Mouse (Mus musculus) adrenal gland (tissue): Measurements from ENCODE around the gene Osgepl1.
"Not testable (repeated sequence)": the region's sequence is repeated elsewhere in the genome, so short reads cannot be mapped to it uniquely, and the experiment has no call there.

ENCODE experiments used
- intact Hi-C: fragments of 180-260 bp; cut with DNase I; formaldehyde crosslinking; loops from one replicate; pipeline ENCODE4 v1.15.1; 2025
- long read RNA-seq, 2 experiments: library from polyadenylated mRNA; unstranded; transcript quantifications; one replicate each; pipeline ENCODE4 v2.0.0; 2020; ENCODE audit warnings: borderline replicate concordance in 1 of 2; ENCODE audit not compliant: insufficient replicate concordance in 1 of 2

Osgepl1 gene
- long read RNA-seq, experiment 1, transcript Osgepl1-201 (8 exons, 1,868 nt), result major isoform, 13 of 25 reads
- long read RNA-seq, experiment 1, partial matches to known transcripts, result 2 of 25 reads
- long read RNA-seq, experiment 1, other reads (novel, unspliced or antisense), result 10 of 25 reads
- long read RNA-seq, experiment 2, full-length matches to known transcripts, result 19 of 30 reads
- long read RNA-seq, experiment 2, partial matches to known transcripts, result 2 of 30 reads
- long read RNA-seq, experiment 2, other reads (novel, unspliced or antisense), result 9 of 30 reads

DNA sequence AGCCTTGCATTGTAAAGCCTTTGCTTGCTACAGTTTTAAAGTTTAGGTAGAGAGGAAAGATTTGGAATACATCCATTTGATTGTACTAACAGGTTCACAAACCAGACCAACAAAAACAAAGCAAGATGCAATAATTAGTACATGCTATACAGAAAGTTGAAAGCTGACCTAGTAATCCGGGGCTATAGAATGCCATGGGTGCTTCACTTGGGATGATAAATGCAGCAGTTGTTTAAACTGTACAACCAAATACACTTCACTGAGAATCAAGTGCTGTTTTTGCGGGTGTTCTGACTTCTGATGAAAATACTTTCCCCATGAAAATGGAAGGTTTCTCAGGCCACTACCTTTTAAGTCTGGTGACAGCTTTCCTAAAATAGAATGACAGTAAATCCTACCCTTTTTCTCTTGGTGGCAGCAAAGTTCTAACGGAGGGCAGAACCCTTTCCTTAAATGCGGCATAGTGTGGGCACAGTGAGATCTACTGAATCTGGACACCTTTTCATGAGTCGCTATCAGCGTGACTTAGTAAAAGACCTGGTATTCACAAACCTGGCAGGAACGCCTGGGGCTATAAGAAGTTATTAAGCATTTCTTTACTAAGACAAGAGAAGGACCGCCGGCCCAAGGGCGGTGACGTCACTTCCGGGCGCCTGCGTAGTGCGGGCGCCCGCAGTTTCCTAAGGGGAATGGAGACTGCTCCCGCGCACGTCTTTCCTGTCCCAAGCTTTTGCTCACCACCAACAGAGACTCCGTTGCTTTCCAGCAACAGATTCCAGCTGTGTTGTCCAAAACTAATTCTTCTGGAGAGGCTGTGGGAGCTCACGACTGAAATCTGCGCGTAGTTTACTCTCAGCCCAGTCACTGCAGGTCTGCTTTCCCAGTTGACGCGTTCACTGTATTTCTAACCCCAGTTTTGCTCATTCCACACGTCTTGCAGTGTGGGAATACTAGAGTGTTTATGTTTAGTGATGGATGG, at the start of gene Osgepl1:
Gene Osgepl1 (plus strand): TSS at position 636 of the 979 bp plus-strand sequence.
- intact Hi-C loops, result loop anchor here (5.0 kb wide), 1 partner anchor 39 kb away; the partner anchor contains the start of genes Asdurf, Asnsd1 and Gm28551

DNA sequence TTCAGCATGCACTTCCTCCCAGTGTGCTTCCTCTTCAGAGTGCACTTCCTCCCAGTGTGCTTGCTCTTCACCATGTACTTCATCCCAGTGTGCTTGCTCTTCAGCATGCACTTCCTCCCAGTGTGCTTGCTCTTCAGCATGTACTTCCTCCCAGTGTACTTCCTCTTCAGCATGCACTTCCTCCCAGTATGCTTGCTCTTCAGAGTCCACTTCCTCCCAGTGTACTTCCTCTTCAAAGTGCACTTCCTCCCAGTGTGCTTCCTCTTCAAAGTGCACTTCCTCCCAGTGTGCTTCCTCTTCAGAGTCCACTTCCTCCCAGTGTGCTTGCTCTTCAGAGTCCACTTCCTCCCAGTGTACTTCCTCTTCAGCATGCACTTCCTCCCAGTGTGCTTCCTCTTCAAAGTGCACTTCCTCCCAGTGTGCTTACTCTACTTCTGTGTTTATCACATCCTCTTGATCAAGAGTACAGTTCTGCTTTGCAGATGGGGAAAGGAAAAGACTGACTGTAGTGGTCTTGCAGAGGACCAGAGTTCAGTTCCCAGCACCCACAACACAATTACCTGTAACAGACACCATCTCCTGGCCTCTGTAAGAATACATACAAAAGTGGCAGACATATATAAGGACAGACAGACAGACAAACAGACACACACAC, 48.3 kb upstream of the Osgepl1 start:
- intact Hi-C loops, result not testable (repeated sequence)

DNA sequence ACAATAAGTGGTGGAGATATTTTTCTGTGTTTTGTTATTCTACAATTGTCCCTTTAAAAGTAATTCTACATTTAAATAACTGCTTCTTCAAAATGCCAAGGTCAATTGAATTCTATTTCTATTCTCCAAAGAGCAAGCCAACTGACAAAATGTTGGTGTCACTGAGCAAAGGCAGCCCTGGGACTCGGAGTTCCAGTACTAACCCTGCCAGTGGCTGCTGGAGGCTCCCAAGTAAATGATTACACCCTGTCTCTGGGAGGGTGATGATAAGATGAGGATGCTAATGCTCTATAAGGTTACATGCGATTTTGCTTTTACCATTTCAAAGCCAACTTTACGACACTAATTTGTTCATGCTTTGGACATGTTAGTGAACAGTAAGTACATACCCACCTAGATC, 43.5 kb upstream of the Osgepl1 start:
- intact Hi-C loops, result no loop called here

DNA sequence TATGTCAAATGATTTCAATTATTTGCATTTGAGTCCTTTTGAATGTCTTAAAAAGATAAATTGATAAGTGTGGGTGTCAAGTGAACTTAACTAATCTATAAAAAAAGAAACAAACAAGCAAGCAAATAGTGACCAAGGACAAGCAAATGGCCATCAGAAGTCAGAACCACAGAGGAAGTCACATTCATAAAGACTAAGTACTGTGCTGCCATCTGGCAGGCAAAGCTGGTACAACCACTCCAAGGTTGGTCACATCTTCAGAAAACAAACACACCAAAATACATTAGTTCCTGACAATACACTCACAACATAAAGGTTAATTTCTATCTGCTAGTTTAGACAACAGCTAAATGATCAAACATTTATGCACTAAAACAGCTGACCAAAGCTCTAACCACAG, 40.8 kb upstream of the Osgepl1 start:
- intact Hi-C loops, result loop anchor here (1.0 kb wide), 1 partner anchor 219 kb away; no protein-coding TSS in a partner anchor

DNA sequence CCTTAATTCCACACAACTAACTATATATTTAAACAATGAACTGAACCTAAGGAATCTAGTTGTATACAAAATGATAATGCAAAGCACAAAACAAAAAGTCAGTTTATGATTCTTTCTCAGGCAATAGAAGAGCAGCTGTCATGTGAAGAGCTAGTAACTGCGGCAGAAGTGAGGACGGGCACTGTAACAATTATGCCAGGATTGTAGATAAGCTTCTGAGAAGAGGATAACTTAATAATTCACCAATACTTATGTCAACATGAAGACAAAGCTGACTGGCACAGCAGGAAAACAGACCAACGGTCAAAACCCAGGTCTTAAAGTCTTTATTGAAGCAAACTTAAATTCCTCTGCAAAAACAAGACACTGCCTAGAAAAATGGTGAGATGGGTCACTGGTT, 22.2 kb upstream of the Osgepl1 start:
- intact Hi-C loops, result loop anchor here (10.0 kb wide), 1 partner anchor 446 kb away; the partner anchor contains the start of gene Hibch

DNA sequence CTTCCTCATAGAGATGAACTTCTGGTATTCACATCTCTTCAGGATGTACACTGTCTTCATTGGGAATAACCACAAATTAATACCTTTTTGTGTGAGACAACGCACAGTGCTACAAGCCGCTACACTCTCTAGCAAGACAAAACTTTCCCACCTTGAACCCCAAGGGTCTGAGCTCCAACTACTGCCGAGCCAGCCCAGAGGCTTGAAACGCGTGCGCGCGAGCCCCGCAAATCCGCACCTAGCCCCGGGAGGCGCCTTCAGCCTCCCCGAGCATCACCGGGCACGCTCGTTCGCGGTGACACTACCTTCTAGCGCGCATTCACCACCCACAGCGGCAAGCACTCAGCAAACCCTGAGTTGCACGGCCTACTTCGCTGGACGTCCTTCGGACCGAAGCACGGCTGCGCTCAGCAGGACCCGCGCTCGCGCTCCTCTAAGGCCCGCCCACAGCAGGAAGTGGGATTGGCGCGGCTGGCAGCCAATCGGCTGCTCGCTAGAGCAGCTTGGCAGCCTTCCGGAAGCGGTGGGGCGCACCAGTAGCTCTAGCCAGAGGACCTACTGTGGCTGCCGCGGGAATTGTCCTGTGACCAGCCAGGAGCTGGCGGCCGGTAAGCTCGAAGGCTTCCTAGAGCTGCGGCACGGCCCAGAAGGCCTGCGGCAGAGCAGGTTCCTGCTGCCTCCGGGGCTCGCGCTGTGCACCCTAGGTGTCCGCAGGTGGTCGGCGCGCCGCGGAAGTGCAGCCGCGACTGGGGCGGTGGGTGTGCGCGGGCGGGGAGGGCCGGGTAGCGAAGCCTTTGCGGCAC, 16.6 kb upstream of the Osgepl1 start, which contains the start of the genes Pms1, Ormdl1 and Gm28778:
Gene Pms1 (minus strand): TSS at position 438 of the 803 bp plus-strand sequence.
Gene Ormdl1 (plus strand): TSS at position 515 of the 803 bp plus-strand sequence.
Gene Gm28778 (plus strand): TSS at position 531 of the 803 bp plus-strand sequence.
- intact Hi-C loops, result loop anchor here (10.0 kb wide), 1 partner anchor 452 kb away; the partner anchor contains the start of gene Hibch

DNA sequence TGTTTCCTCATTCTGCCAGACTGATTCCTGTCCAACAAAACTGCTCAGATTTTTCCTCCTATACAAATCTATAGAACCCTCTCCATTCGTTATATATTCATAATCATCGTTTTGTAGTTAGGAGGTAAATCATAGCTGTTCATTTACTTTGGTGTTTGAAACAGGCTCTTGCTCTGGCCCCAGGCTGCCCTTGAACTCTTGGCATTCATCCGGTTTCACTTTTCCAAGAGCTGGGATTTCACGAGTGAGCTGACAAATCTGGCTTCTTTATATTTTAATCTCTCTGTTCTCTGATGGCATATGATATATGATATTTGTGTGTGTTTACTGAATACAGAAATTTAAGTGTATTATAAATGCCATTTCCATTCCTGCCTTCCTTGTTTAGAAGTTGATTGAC, 12.9 kb upstream of the Osgepl1 start:
- intact Hi-C loops, result no loop called here

DNA sequence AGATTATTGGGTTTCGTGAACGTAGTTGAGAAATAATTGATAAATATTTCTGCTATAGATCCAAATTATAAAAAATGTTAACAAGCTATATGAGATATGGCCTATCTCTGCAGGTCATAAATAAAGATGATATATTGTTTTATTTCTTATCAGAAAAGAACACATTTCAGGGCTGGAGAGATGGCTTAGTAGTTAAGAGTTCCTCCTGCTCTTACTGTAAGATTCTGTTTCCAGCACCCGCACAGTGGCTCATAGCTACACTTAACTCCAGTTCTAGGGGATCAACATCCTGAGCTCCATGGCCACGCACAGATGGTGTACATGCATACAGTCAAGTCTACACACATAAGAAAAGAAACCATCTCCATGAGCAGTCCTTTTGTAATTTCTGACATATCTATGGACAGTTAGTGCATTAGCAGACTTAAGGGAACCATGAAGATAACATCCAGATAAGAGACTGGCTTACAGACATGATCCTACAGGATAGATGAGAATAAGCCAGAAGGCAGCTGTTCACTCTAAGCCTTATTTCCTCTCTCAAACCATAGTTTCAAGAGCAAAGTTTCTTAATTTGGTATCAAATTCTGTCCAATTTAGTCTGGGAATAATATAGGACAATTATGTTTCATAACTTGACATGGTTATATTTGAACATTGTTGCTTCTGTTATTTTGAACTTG, 8.4 kb downstream of the Osgepl1 start:
- intact Hi-C loops, result no loop called here

DNA sequence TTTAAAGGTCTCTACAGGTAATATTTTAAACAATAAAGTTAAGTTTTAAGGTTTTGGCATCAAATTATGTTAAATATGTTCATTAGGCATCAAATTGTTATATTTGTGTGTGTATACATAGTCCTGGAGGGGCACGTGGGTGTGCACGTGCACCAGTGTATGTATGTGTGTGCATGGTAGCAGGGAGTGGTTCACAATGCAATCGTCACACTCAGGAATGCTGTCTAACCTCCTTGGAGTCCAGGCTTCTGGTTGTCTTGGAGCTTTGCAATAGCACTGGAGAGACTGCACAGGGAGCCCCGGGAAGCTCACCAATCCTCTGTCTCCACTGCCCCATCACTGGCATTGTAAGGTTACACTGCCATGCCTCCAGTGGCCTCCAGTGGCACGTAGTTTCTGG, 9.8 kb downstream of the Osgepl1 start:
- intact Hi-C loops, result no loop called here

DNA sequence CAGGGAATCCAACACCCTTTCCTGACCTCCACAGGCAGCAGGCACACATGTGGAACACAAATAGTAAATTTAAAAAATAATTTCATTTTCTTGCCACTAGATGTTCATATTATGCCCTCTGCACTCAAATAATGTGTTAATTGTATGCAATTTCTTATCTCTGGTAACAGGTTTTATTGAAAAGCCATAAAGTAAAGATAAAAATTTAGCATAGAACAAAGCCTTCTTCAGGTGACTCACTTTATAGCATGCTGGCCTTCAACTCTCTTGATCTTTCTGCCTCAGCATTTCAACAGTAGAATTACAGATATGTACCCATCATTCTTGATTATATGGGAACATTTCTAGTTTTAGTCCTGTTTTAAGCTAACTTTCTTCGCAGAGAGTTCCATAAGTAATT, 10.9 kb downstream of the Osgepl1 start:
- intact Hi-C loops, result no loop called here

DNA sequence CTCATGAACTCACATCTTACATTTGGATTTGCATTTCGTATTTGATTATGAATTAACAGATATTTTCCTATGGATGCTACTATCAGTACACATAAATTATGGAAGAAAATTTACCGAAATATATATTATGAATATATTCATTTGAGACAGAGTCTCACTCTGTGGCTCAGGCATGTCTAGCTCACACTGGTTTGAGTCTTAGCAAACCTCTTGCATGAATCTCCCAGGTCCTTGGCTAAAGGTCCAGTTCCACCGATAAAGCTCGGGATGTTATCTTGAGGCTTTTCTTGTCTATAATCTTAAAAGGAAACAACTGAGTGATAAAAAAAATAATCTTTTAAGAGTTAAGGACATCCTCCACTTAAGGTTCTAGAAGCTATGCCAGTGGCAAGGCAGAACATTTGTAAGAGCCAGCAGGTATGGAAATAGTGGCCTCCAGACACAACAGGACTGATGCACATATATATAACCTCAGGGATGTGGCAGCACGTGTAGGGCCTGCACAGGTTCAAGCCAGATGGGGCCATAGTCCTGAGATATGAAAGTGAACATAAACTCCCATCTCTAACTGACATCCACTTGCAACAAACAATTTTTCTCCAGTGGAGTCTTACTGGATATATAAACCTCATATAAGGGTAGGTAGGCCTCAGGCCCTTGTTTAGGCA, 11.5 kb downstream of the Osgepl1 start:
- intact Hi-C loops, result no loop called here

DNA sequence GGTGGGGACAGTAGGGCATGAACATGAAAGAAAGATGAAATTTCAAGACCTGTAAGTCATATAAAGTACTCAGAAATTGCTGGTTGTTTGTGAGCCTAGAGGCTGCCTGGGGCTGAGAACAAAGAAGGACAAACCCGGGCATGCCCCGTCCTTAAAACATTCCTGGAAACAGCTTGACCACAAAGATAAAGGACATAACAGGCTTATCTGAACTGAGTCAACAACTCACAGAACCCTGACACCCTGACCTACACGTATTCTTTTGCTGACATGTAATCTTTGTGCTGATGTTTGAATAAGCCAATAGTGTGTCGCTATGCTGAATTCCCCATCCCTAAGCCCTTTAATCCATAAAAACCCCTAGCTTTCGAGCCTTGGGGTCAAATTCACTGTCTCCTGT, 20.1 kb downstream of the Osgepl1 start:
- intact Hi-C loops, result not testable (repeated sequence)

DNA sequence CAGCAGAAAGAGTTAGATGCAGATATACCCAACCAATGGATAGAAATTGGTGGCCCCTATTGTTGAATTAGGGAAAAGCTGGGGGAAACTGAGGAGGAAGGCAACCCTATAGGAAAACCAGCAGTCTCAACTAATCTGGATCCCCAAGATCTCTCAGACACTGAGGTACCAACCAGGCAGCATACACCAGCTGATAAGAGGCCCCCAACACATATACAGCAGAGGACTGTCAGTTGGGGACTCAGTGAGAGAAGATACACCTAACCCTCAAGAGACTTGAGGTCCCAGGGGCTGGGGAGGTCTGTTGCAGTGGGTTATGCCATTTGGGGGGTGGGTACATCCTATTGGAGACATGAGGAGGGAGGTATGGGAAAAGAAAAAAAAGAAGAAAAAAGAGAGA, 22.0 kb downstream of the Osgepl1 start:
- intact Hi-C loops, result no loop called here

DNA sequence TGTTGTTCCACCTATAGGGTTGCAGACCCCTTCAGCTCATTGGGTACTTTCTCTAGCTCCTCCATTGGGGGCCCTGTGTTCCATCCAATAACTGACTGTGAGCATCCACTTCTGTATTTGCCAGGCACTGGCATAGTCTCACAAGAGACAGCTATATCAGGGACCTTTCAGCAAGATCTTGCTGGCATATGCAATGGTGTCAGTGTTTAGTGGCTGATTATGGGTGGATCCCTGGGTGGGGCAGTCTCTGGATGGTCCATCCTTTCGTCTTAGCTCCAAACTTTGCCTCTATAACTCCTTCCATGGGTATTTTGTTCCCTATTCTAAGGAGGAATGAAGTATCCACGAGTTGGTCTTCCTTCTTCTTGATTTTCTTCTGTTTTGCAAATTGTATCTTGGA, 24.0 kb downstream of the Osgepl1 start:
- intact Hi-C loops, result not testable (repeated sequence)

DNA sequence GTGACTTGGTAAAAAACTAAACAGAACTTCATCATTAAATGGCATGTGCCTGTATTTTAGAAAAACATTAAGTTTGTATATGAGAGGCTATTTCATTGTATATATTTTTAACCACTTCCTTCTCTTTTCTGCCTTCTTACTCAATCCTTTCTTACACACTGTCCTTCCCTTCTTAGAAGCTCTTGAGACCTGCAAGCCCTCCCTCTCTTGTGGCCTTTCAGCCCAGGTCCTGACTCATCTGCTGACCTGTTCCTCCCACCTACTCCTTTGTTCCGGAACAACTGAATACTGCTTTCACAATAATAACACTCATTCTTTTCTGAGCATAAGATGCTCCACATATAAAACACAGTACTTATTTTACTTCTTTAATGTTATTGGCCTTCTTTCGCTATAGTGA, 27.6 kb downstream of the Osgepl1 start:
- intact Hi-C loops, result no loop called here

DNA sequence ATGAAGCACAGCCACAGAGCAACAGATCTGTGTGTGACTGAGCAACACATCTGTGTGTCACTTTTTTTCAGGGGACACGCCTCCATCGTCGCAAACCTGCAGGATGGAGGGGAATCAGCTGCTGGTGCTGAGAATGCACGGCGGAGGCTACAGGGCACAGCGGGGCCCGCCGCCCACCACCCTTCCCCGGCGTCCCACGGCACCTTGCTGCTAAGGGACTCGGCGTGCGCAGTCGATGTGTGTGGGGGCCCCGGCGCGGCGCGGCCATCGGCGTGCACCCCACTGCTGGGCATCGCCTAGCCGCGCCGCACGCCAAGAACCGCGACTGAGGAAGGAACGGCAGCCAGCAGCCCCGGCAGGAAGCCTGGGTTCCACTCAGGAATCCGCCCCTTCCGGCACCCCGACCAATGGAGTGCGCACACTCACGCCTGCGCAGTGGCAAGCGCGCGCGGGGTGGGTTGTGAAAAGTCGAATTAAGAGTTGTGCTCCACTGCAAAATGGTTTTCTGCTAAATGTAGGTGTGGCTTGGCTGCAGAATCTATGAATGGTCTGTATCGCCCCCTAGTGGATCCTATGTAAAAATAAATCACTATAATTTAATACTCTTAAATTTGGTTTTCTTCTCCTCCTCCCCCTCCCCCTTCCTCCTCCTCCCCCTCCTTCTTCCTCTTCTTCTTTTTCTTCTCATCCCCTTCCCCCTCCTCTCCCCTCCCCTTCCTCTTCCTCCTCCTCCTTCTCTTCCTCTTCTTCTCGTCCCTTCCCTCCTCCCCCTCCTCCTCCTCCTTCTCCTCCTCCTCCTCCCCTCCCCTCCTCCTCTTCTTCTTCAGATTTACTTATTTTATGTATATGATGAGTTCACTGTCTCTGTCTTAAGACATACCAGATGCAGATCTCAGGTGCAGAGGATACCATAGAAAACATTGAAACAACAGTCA, 39.2 kb downstream of the Osgepl1 start, which contains the start of the genes Asdurf, Gm28551 and Asnsd1:
Gene Asdurf (minus strand): TSS at position 293 of the 935 bp plus-strand sequence.
Gene Gm28551 (minus strand): TSS at position 341 of the 935 bp plus-strand sequence.
Gene Asnsd1 (minus strand): TSS at position 426 of the 935 bp plus-strand sequence.
- intact Hi-C loops, result loop anchor here (2.0 to 5.0 kb wide), 2 partner anchors 40 to 300 kb away; partner anchors contain the start of gene Osgepl1

DNA sequence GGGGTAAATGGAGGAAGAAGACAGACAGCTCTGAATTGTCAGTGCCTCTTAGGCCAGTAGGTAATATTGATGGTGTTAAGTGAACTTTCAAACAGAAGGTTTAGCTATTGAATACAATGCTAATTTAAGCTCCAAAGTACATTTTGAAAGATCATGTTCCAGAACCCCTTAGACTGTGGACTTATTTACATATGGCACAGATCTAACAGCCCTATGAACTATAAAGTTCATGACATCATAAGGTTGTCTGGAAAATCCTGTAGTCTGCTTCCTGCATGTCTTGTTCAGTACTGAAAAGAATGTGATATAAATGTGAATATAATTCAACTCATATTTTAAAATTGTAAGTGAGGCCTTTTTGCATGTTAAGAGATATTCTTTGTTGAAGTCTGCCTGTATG, 45.6 kb downstream of the Osgepl1 start:
- intact Hi-C loops, result no loop called here
